Mouse (Mus musculus) T-helper 17 cell (primary cell): ENCODE data around the gene Gins1.
"Not testable (repeated sequence)": the region's sequence is repeated elsewhere in the genome, so short reads cannot be mapped to it uniquely, and the experiment has no call there.

Source experiments
- in situ Hi-C, 2 experiments: fragments of 300-600 bp; cut with MboI, MseI; formaldehyde crosslinking; loops; 1 replicate in 1 of 2; 2 replicates in 1 of 2; pipeline ENCODE4 v1.15.1; 2025; ENCODE audit warnings: high pct_unique_total_duplicates in 2 of 2

Gins1 gene

DNA sequence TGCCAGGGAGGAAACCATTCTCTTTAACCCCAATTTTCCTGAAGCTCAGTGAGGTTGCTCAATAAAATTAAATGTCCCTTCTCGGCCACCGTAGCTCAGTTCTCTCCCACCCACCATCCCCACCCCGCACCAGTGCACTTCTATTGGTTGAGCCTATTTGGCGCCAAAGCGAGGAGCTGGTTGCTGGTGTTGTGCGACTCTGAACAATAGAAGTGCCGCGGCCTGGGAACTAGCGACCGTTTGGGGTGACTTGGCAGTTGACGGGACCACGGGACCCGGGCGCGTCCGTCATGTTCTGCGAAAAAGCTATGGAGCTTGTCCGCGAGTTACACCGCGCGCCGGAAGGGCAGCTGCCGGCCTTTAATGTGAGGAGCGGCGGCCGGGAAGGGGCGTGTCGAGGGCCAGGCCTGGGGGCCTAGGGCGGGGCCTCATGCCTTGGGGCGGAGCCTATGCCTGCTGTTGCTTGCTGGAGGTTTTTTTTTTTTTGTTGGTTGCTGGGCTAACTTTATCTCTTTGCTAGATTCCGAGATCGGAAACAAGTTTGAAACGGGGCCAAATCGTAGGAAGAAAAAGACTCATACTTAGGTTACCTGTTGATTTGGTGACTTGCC is 4.3 kb downstream of the Gins1 start:
- in situ Hi-C loops: loop anchor here (10.0 to 25.0 kb wide), 4 partner anchors 335 to 1395 kb away; partner anchors contain the start of genes Cst7 (in 1 of the 2), Fkbp1a (in 1 of the 2) and Psmf1 (in 1 of the 2)

DNA sequence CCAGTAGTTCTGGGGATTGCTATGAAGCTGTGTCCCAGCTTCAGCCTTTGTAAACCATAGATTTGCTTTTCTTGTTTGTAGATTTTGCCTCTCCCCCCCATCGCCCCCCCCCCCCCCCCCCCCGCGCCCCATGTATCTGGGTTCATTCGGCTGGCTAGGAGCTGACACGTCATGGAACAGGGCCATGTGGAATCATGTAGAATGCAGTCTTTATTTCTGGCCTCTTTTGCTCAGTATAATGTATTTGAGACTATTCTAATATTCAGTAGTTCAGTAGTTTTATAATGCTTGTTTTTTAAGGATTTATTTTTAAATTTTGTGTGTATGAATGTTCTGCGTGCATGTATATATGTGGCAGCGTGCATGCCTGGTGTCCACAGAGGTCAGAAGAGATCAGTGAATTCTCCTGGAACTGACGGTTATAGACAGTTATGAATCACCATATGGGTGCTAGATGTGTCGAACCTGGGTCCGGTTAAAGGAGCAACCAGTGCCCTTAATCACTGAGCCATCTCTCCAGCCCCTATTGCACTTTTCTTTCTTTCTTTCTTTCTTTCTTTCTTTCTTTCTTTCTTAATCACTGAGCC is 5.2 kb downstream of the Gins1 start:
- in situ Hi-C loops: loop anchor here in 1 of 2 experiments (10.0 to 25.0 kb wide), 3 partner anchors 627 to 1394 kb away; partner anchors contain the start of genes Fkbp1a and Psmf1

DNA sequence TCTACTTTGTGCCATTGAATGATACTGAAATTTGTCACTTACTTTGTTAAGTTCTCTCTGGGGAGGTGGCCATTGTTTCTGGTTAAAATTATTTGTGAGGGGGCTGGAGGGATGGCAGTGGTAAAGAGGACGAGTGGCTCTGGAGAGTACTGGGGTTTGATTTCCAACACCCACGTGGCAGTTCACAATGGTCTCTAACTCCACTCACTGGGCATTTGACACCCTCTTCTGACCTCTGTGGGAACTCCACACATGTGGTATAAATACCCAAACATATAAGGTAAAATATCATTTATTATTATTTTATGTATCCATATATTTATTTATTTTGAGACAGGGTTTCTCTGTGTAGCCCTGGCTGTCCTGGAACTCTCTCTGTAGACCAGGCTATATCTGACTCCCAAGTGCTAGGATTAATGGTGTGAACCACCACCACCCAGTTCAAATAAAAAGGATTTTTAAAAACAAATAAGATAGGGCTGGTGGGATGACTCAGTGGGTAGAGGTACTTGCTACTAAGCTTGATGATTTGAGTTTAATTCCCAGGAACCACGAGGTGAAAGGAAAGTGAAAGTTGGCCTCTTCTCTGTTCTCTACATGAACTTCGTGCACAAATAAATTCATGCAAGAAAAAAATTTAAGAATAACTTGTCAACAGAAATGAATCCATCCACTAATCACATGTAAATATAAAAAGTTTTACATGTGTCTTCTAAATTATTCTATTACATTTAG is 9.7 kb downstream of the Gins1 start:
- in situ Hi-C loops: loop anchor here in 1 of 2 experiments (10.0 to 25.0 kb wide), 3 partner anchors 622 to 1390 kb away; partner anchors contain the start of genes Fkbp1a and Psmf1

DNA sequence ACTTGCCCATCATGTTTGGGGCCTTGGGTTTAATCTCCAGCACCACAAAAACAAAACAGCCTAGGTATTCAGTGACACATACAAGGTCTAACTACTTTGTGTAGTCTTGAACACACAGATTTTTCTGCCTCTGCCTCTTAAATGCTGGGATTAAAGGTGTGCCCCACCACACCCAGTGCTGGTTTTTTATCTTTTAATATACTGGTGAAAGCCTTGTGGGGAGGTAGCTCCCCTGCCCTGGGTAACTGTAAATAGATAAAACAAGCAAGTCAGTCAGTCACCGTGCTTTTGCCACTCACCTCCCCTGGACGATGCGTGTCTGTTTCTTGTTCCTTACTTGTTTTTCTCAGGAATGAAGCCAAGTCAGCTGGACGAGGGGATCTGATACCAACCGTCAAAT is 10.6 kb downstream of the Gins1 start:
- in situ Hi-C loops: loop anchor here in 1 of 2 experiments (10.0 to 25.0 kb wide), 3 partner anchors 622 to 1389 kb away; partner anchors contain the start of genes Fkbp1a and Psmf1

DNA sequence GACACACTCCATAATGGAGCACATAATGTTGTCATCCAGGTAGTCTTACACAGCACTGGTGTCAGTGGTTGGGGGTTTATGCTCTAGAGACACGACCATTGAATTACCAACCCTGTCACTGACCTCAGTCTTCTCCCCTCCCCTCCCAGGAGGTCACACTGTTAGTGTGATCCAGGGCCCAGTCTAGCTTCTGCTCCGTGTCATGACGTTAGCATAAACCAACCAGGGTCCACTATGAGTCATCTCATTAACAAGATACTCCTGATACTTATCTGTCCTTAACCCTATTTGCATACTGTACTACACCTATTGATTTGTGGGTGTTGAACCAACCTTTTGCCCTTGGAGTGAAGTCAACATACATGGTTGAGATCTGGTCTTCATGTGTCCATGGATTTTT is 13.5 kb downstream of the Gins1 start:
- in situ Hi-C loops: loop anchor here in 1 of 2 experiments (10.0 to 25.0 kb wide), 3 partner anchors 619 to 1386 kb away; partner anchors contain the start of genes Fkbp1a and Psmf1

DNA sequence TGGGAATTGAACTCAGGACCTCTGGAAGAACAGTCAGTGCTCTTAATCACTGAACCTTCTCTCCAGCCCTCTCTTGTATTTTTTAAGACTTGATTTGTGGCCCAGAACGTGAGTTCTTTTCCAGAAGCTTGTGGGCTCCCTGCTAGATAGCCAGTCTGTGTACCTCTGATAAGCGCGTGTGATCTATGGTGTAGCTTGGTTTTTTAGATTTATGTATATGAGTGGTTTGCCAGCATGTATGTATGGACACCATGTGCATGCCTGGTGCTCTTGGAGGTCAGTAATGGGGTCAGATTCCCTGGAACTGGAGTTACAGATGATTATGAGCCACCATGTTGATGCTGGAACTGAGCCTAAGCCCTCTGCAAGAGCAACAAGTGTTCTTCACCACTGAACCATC is 15.3 kb downstream of the Gins1 start:
- in situ Hi-C loops: loop anchor here in 1 of 2 experiments (25.0 kb wide), 2 partner anchors 617 to 817 kb away; partner anchors contain the start of genes Fkbp1a and Psmf1

DNA sequence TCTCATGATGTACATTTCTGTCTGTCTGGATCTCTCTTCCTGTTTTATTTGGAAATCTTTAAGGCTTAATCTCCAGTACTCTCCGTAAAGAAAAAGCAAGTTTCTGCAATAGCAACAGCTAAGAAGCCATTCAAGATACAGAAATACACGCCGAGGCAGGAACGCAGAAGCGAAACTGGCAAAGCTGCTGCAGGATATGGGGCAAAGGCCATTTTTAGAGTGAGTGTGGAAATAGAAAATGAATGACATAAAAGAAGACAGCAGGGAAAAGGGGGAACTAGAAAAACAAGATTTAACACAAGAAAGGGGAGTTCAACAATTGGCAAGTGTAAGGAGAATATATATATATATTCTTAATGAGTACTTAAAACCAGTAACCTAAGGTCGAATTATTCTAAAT is 16.5 kb downstream of the Gins1 start:
- in situ Hi-C loops: loop anchor here in 1 of 2 experiments (25.0 kb wide), 2 partner anchors 616 to 816 kb away; partner anchors contain the start of genes Fkbp1a and Psmf1

DNA sequence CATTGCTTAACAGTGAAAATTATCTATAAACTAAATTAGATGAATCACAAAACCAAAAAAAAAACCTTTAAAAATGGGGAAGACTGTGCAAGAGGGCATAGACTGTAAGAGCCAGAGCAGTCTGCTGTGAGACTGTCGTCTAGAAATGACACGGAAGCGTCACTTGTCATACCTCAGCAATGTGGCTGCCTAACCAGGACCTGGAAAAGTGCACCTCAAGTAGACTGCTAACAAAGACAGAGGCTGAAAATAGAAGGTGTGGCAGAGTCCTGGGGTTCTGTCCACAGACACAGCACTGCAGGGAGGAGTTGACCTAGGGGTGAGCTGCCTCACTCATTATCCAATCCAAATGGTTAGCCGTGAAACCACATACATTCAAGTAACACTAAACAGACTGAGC is 17.0 kb downstream of the Gins1 start:
- in situ Hi-C loops: loop anchor here in 1 of 2 experiments (25.0 kb wide), 2 partner anchors 615 to 815 kb away; partner anchors contain the start of genes Fkbp1a and Psmf1

DNA sequence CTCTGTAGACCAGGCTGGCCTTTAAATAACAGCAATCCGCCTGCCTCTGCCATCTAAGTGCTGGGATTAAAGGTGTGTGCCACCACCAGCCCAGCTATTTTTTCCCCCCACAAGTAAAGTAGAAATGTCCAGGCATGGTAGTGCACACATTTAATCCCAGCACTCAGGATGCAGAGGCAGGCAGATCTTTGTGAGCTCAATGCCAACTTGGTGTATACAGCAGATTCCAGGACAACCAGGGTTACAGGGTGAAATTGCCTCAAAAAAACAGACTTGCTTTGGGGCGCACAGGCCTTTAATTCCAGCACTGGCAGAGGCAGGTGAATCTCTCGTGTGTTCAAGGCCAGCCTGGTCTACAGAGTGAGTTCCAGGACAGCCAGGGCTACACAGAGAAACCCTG is 17.8 kb downstream of the Gins1 start:
- in situ Hi-C loops: loop anchor here in 1 of 2 experiments (25.0 kb wide), 2 partner anchors 614 to 814 kb away; partner anchors contain the start of genes Fkbp1a and Psmf1

DNA sequence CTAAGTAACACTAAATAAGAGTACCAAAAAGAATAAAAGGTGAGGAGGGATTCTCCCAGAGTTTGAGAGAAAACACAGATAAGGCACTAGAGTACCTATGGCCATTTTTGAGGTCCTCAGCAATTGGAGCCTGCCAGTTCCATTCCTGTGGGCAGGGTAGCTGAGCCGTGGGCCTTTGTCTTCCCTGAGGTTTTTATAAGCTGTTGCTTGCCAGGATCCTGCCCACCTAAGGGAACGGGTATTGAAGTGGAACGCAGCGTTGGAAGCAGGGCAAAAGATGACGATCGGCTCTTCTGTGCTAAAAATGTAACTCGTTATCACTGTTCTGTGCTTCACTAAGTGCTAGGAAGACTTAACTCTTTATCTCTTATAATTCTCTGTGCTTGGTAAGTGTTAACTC is 18.3 kb downstream of the Gins1 start:
- in situ Hi-C loops: loop anchor here in 1 of 2 experiments (25.0 kb wide), 2 partner anchors 614 to 814 kb away; partner anchors contain the start of genes Fkbp1a and Psmf1

DNA sequence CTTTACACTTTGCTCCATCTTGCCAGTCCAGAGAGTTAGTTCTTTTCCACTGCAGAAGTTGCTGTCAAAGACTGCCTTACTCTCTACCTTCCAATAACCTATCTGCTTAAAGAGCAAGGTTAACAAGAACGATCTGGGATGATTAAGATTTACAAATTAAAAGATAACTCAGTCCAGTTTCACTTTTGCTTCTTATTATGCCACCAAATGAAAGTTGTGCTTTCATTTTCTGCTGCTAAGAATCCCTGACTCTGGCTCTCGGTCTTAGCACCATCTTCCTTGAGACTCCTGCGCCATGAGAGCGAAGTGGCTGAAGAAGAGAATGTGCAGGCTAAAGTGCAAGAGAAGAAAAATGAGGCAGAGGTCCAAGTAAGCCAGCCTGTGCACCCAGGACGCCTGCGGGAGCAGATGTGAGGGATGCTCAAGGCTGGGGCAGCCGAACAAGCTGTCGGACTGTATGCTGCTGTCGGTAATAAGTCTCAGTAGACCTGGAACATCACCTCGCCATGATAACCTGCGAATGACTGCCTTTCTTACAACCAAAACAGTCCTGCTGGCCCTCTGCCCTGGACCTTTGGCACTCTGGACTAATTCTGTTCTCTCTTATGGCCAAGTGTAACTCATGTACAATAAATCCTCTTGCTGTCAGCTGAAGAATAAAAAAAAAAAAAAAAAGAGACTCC is 22.0 kb downstream of the Gins1 start:
- in situ Hi-C loops: no loop called here

DNA sequence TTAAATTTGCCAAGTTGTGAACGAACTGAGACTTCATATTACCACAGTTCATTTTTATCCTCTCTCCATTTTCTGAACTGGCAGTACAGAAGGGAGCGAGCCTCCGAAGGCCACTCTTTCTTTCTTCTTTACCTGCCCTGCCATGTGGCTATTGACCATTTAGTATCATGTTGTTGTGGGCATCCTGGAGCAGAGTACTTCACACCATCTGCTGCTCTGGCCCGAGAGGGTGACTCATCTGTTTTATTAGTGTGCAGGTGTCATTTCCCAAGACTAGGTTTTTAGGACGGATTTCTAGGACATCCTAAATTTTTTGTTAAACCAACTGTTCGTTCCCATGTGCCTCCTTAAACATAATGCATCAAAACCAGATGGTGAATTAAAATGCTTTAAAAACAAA is 24.0 kb downstream of the Gins1 start:
- in situ Hi-C loops: no loop called here

DNA sequence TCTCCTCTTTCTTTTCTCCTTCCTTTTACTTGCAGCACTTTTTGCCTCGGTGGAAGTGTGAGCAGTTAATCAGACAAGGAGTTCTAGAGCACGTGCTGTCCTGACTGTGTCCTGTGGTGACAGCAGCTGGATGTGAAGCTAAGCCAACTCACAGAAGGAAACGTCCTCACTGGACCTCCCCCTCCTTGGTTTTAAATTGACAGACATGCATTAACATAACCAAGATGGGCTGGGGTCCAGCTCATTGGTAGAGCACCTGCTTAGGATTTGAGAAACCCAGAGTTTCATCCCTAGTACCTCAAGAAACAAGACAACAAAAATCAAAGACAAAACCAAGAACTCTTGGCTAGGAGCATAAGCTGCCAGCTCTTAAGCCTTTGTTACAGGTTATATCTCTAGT is 25.6 kb downstream of the Gins1 start:
- in situ Hi-C loops: no loop called here

DNA sequence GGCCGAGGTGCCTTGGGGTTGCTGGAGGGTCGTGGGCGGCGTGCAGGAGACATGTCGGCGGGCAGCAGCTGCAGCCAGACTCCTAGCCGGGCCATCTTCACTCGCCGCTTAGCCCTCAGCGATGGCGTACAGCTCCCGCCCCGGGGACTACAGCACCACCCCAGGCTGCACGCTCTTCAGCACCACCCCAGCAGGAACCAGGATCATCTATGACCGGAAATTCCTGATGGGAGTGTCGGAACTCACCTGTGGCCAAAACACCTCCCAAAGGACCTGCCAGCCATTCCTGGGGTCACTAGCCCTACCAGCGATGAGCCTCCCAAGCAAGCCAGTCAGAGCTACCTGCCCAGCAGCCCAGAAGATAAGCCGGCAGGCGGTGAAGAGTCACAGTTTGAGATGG is 28.3 kb downstream of the Gins1 start:
- in situ Hi-C loops: no loop called here

DNA sequence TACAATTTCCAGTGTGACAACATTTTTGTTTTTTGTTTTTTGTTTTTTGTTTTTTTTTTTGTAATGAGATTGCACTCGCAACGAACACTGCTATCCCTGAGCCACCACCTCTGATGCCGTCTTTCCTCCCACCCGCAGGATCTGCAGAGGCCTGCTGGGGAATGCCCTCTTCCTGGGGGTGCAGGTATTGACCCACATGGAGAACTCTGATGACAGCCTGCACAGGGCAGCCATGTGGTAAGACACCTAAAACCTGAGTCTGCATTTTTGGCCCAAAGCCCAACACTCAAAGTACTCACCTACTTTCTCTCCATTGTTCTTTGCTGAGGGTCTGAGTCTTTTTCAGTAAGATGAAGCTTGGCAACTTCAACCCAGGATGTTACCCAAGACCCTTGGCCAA is 29.5 kb downstream of the Gins1 start:
- in situ Hi-C loops: no loop called here

DNA sequence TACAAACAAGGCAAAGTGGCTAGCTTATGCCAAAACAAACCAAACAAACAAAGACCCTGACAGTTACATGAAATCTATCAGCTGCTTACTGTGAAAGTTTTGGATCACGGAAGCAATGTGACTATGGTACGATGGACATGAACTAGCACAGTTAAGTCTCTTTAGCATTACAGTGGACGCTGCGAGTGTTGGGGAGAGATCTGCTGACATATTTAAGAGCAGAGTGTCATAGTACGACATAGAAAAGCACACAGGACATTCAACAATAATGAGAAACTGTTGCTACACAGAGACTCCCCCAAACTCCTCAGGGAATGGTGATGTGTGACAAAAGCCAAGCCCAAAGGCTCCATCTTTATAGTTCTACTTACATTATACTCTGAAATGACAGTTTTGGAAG is 38.8 kb downstream of the Gins1 start:
- in situ Hi-C loops: no loop called here

DNA sequence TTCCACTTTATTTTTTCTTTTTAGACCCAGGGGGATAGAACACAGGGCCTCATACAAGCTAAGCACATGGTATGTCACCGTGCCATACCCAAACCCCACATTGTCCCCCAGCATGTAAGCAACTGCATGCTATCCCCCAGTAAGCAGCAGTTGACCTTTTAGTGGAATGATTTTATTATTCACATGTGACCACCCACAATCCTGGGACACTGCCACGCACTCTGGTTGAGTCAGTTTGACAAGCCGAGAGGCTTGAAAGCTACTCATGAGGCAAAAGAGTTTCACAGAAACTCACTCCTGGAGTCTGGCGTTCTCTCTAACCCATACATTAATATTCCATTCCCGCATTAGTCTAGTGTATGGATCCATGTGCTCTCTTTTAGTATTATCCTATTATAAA is 42.1 kb downstream of the Gins1 start:
- in situ Hi-C loops: not testable (repeated sequence)

DNA sequence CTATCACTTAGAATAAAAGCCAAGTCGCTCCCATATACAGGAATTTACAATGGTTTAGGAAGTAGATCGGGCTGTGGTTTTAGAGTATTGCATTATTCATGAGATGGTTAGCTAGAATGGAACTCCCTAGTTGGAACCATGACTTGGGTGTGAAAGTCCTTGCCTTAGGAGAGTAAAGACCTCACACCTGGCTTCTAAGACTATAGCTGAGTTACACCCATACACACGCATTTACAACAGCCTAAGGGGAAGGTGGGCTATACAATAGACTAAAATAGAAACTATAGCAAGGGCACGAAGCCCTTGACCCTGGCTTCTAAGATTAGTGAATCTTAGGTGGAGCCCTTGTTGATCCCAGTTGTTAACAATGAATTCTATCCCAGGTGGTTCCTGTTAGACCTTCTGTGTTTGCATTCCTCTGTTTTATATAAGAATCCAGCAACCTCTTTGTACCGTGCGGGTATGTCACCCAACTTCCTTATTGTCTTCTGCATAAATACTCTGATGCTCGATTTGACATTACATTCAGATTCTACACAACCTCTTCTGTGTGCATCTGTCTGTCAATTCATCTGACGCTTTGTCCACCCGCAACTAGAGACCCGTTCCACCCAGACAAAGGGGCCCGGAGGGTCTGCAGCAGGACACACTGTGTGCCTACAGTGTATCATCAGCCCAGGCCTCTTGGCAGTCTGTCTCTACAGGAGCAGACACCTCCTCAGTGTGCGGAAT is 42.8 kb downstream of the Gins1 start:
- in situ Hi-C loops: not testable (repeated sequence)

DNA sequence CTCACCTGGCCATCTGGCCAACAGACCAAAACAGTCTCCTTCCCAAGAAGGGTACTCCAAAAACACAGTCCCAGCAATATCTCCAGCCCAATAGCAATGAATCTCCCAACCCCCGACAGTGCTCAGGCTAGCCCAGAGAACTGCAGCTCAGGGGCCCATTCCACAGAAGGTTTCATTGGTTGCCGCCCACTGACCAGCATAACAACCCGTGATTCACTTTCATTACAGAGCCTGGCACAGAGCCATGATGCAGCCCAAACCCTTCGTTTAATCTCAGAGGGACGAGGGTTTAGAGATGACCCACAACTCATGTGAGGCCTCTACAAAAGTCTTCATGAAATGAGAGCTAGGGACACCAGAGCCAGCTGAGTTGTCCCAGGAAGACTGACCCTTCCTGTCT is 43.6 kb downstream of the Gins1 start:
- in situ Hi-C loops: no loop called here

DNA sequence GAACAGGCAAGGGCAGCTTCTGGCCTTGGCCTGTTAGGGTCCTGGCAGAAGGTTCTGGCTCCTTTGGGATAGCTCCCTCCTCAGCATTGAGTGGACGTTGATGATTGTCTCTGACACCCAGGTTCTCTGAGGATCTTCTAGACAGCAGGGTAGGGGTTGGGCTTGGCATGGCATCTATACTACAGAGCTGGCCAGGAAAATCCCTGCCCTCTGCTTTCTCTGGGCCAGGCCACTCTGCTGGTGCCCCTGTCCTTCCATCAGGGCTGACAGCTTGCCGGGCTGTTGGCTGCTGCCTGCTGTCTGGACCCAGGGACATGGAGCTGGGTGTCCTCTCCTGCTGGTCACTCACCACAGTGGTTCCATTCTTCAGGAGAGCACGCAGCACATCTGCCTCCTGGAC is 44.5 kb downstream of the Gins1 start:
- in situ Hi-C loops: no loop called here

DNA sequence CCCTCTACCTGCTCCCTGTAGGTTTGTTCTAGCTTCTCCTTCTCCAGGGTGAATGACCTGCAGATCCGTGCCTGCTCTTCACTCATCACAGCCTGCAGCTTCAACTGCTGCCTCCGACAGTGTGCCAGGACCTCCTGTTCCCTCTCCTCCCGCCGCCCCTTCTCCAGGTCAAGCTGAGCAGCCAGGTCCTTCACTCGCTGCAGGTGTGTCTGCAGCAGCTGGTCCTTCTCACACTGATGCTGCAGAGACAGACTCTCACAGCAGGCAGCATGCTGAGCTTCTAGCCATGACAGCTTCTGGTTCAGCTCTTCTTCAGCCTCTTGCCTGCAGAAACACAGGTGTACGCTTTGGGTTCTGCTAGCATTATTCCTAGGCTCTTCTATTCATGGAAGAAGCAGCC is 44.9 kb downstream of the Gins1 start:
- in situ Hi-C loops: no loop called here
